Mouse (Mus musculus) hindlimb bud, embryonic 11.5 days (tissue): ENCODE measurements around the gene Cpsf4.
A peak's percentile ranks its signal among the peaks of the same experiment; 100 is the strongest.
"Not testable (repeated sequence)": the region's sequence is repeated elsewhere in the genome, so short reads cannot be mapped to it uniquely, and the experiment has no call there.

ENCODE experiments used
- DNase-seq: peaks from one replicate; pipeline ENCODE4 v3.0.0-alpha.2; 2012; ENCODE audit warnings: low read depth, low spot score; ENCODE audit errors: extremely low spot score

Cpsf4 gene

DNA sequence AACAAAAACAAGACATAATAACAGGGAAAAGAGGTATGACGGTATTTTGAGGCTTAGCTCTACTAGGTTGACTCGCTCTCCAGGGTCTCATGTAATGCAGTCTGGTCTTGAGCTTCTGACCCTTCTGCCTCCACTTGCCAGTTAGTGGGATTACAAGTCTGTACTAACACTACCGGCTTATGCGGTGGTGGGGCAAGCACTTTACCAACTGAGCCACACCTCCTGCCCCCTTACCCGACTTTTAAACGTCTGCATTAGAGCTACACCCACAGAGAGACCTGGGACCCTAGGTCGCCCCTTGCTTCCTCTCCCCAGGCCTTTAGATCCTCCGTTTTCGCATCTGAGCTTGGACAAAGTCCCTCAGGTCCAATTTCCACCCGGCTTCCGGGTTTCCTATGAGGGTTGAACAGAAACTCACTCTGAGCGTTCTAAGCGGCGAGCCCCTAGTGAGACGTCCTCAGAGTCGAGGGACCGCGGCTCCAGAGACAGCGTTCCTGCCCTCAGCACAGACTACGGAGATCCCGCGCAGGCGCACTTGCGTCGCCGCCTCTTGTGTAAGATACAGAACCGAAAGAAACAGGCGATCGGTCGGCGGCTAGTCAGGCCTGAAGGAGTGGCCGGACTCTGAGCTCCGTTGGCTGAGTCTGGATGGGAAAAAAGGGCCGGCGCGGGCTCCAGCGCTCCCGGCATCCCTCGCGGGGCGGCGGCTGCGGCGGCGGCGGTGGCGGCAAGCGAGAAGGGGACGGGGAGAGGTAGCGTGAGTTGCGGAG lies at the start of gene Cpsf4, which contains the start of gene Ptcd1:
TSS of gene Cpsf4 (plus strand) at position 678 of the 770 bp plus-strand sequence.
TSS of gene Ptcd1 (minus strand) at position 573 of the 770 bp plus-strand sequence.
- DNase-seq: peak; percentile 94

DNA sequence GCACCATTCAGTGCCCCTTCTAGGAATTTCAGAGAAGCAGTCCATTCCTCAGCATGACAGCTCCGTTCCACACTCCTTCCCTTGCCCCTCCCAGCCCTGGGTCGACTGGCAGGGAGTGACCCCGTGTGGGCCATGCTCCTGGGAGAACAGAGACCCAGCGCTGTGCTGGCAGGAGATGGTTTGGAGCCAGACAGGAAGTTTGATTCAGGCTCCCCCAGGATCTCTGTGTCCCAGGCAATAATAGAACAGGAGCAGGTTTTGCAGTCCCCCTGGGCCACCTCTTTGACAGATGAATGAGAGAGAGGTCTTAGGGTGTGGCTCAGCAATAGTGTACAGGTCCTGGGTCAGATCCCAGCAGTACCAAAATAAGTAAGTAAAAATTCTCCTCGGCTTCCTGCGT lies 49.0 kb upstream of the Cpsf4 start:
- no peak for DNase-seq

DNA sequence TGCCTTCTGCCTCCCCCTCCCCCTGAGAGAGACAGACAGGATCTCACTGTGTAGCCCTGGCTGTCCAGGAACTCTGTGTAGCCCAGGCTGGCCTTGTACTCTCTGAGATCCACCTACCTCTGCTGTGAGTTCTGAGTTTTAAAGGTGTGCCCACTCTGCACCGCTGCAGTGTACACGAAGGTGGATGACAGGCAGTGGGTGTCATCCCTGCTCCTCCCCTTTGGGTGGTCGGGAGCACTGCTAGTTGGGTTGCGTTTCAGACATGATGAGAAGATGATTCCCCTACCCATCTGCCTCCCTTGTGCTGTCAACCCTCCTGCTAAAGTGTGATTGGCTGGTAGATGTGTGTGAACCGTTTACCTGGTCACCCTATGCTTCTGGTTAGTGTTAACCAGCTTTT lies 48.6 kb upstream of the Cpsf4 start:
- DNase-seq: no peak

GRCm38 (mm10) chr5:145119385-145119784 lies 47.6 kb upstream of the Cpsf4 start:
- DNase-seq: no peak

- no peak for DNase-seq
These were observed 46.1 kb upstream of the Cpsf4 start for GRCm38 (mm10) chr5:145120921-145121320.

DNA sequence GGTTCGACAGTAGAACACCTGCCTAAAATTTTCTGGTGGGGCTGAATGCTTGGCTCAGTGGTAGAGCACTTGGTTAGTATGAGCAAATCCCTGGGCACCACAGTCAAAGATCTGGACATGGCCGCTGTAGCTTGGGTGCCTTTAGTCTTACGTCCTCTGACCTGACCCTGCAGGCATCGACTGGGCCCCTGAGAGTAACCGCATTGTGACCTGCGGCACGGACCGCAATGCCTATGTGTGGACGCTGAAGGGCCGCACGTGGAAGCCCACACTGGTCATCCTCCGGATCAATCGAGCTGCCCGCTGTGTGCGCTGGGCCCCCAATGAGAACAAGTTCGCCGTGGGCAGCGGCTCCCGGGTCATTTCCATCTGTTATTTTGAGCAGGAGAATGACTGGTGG lies 43.6 kb upstream of the Cpsf4 start:
- DNase-seq: no peak

- DNase-seq: no peak
These were observed 40.4 kb upstream of the Cpsf4 start for GRCm38 (mm10) chr5:145126580-145126979.

DNA sequence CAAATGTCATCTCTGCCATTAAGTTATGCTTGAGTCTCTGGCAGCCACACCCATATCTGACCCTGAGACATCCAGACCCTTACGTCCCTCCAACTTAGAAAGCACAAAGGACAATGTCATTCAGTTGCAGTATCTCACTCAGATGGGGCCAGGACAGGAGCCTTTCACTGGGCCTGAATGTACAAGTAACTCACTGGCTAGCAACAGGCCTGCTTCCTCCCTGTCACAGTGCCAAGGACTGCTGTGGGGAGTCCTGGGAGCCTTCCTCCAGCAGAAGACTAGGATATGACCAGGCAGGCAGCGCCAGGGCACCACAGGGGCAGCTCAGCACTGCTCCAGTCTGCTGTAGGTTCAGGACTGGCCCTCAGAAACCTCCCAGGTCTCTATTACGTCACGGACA lies 37.9 kb upstream of the Cpsf4 start:
- no peak for DNase-seq

DNA sequence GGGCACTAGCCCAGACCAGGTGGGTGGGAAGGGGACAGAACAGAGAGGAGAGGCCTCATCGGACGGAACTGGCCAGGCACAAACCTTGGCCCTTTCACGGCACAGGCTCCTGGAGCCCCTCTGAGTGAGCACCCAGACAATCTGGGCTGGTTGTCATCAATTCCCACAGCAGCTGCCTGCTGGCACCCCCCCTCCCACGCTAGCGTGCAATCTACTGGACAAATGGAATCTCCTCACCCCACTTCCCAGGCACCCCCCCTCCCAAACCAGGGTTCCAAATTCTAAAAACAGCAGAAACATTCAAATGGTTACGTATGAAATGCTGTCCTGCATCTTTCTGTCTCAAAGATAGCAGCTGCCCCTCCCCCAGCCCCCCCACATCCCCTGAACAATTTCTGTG lies 37.2 kb upstream of the Cpsf4 start:
- not testable (repeated sequence) for DNase-seq

DNA sequence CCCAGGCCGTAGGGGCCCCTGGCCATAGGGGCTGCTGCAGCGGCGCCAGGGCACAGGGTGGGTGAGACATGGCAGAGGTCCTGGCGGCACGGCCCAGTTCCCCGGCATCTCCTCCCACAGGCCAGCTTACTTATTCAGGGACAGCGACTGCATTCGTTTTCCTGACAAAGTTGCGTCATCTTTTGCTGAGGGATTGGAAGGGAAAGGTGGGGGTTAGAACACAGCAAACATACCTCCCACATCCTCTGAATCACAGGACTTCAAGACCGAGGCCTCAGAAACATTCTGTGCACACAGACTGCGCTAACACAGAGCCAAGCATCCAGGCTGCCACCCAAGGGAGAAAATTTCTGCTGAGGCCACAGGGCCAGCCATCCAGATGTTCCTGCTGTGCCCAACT lies 36.8 kb upstream of the Cpsf4 start:
- DNase-seq: no peak

DNA sequence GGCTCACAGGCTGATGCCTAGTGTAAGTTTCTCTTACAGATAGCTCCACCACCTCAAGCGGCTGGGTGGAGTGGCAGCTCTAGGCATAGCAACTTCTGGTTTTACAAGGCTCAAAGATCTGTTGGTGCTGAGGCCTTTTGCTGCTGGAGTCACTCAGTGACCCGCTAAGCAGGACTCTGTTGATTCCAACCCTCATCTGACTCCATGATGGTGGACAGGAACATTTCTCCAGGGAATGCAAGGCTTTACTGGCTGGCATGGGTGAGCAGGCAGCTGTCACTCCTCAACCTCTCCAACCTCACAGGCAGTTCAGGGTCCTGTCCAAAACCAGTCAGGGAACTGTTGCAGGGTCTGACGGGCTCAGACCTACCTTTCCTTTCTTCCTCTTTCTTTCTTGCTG lies 36.0 kb upstream of the Cpsf4 start:
- DNase-seq: no peak

GRCm38 (mm10) chr5:145133275-145133674 lies 33.7 kb upstream of the Cpsf4 start:
- DNase-seq: not testable (repeated sequence)

DNA sequence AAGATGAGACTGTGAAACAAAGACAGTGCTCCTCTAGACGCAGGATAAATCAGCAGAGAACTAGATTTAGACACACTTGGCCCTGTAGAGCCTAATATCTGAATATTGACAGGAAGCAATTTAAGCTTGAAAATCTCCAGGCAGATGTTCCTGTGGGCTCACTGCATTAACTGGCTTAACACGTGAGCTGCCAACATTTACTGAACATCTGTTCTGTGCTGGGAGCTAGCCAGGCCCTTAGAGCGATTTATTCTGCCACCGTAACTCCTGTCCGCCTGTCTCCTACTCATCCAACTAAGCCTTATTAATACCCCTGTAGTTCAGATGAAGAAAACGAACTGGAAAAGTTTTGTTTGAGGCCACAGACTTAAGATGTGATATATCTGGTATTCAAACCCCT lies 28.2 kb upstream of the Cpsf4 start:
- no peak for DNase-seq

- DNase-seq: peak; percentile 60
These were observed 27.2 kb upstream of the Cpsf4 start, which contains the start of the genes Pdap1 and Bud31 for GRCm38 (mm10) chr5:145139571-145140519. Gene Pdap1, minus strand, starts transcription at chr5:145140238. Gene Bud31, plus strand, starts transcription at chr5:145140362.

GRCm38 (mm10) chr5:145140611-145141010 lies 26.4 kb upstream of the Cpsf4 start:
- DNase-seq: no peak

DNA sequence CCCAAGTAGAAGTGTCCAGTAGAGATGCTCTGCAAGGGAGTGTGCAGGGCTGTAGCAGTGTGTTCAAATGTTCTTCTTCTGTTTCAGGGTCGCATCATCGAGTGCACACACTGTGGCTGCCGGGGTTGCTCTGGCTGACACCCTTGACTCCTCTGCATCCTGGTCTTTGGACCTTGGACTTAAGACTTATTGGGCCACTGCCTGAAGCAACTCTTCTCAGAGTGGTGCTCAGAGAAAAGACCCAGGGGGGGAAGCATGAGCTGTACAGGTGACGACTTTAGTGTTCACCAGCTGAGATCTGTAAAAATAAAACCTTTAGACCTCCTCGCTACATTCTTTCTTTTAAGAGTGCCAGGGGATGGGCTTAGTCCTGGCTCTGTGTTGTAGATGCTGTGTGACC lies 19.3 kb upstream of the Cpsf4 start:
- no peak for DNase-seq

DNA sequence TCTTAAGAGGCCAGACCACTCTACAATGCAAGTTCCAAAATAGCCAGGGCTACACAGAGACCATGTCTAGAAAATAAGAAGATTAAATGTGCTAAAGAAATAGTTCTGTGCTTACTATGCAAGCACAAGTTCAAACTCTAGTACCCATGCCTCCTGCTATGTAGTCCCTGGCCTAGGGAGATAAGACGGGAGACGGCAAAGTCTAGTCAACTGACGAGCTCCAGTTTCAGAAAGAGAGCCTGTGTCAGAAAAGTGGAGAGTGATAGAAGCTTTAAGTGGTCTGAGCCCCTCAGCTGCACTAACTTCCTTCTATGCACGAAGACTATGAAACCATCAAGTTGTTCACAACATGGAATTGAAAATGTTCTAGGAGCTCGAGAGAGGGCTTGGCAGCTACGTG lies 17.7 kb upstream of the Cpsf4 start:
- DNase-seq: no peak

DNA sequence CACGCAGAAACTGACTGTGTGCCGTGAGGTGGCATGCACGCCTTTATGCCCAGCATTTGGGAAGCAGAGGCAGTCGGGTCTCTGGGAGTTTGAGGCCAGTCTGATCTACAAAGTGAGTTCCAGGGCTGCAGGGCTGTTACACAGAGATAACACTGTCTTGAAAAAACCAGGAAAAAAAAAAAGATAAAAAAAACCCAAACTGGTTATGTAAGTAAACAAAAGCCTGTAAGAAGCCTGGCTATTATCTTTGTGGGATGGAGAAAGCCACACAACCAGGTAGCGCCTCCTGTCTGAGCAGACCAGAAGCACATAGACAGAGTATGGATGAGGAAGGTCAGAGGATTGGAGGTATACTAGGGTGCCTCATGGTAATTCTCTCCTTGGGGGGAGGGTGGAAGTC lies 14.3 kb upstream of the Cpsf4 start:
- no peak for DNase-seq

- DNase-seq: no peak
These were observed 5.7 kb upstream of the Cpsf4 start for GRCm38 (mm10) chr5:145161361-145161760.

GRCm38 (mm10) chr5:145164710-145165109 lies 2.3 kb upstream of the Cpsf4 start:
- DNase-seq: no peak

GRCm38 (mm10) chr5:145165184-145165583 lies 1.8 kb upstream of the Cpsf4 start:
- no peak for DNase-seq

DNA sequence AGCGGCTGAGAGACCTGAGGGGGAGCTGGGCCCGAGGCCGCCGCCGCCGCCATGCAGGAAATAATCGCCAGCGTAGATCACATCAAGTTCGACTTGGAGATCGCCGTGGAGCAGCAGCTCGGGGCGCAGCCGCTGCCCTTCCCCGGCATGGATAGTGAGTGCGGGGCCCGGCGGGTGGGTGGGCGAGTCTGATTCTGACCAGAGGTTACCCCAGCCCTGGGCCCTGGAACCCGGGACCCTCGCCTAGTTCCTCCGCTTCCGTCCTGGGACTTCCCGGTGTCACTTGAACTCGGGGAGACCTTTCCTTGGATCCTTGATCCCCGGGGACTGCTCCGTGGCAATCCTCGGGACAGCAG lies 271 bp downstream of the Cpsf4 start:
- DNase-seq: no peak
